Mouse (Mus musculus): ENCODE results near the gene Prss8.
"Not testable (repeated sequence)": the region's sequence is repeated elsewhere in the genome, so short reads cannot be mapped to it uniquely, and the experiment has no call there.

The Prss8 gene

GRCm38 (mm10) chr7:127929923-127930322 is at the start of gene Prss8:
Gene Prss8 (minus strand): TSS chr7:127930104.
- DNase-seq (ENCODE audit: low spot score) = no peak

- no peak for DNase-seq (ENCODE audit: low spot score)
Measured at GRCm38 (mm10) chr7:127978856-127979255, 49.0 kb upstream of the Prss8 start.

- DNase-seq (ENCODE audit: low spot score) = no peak
Measured at GRCm38 (mm10) chr7:127974413-127974930, 44.6 kb upstream of the Prss8 start.

GRCm38 (mm10) chr7:127967922-127968828 is 38.3 kb upstream of the Prss8 start:
- DNase-seq (ENCODE audit: low spot score) = peak; percentile 84

GRCm38 (mm10) chr7:127967004-127967921 is 37.4 kb upstream of the Prss8 start, which contains the start of gene Fus:
Gene Fus (plus strand): TSS chr7:127967457.
- peak; percentile 94 for DNase-seq (ENCODE audit: low spot score)

- no peak for DNase-seq (ENCODE audit: low spot score)
Measured at GRCm38 (mm10) chr7:127966371-127966918, 36.5 kb upstream of the Prss8 start.

GRCm38 (mm10) chr7:127959364-127959763 is 29.5 kb upstream of the Prss8 start:
- no peak for DNase-seq (ENCODE audit: low spot score)

GRCm38 (mm10) chr7:127952864-127953581 is 23.1 kb upstream of the Prss8 start:
- DNase-seq (ENCODE audit: low spot score) = no peak

- DNase-seq (ENCODE audit: low spot score) = no peak
Measured at GRCm38 (mm10) chr7:127946470-127947023, 16.6 kb upstream of the Prss8 start, which contains the start of gene Prss36. Gene Prss36 (minus strand): TSS chr7:127946725.

GRCm38 (mm10) chr7:127944614-127945013 is 14.7 kb upstream of the Prss8 start:
- DNase-seq (ENCODE audit: low spot score) = no peak

GRCm38 (mm10) chr7:127942097-127942496 is 12.2 kb upstream of the Prss8 start:
- not testable (repeated sequence) for DNase-seq (ENCODE audit: low spot score)

- no peak for DNase-seq (ENCODE audit: low spot score)
Measured at GRCm38 (mm10) chr7:127936216-127936884, 6.4 kb upstream of the Prss8 start.

GRCm38 (mm10) chr7:127935748-127936159 is 5.8 kb upstream of the Prss8 start:
- no peak for DNase-seq (ENCODE audit: low spot score)

GRCm38 (mm10) chr7:127935028-127935722 is 5.3 kb upstream of the Prss8 start:
- DNase-seq (ENCODE audit: low spot score) = peak; percentile 95

GRCm38 (mm10) chr7:127934075-127934474 is 4.2 kb upstream of the Prss8 start:
- no peak for DNase-seq (ENCODE audit: low spot score)

- no peak for DNase-seq (ENCODE audit: low spot score)
Measured at GRCm38 (mm10) chr7:127932273-127933031, 2.5 kb upstream of the Prss8 start.

- DNase-seq (ENCODE audit: low spot score) = no peak
Measured at GRCm38 (mm10) chr7:127931351-127932135, 1.6 kb upstream of the Prss8 start.

- no peak for DNase-seq (ENCODE audit: low spot score)
Measured at GRCm38 (mm10) chr7:127930636-127931035, 732 bp upstream of the Prss8 start.

Measured in testis, postnatal 14 days (tissue).